Comparison of ENCODE assay signal across 9 mouse cellular contexts in genomic region chr9:65519807-65520504, GRCm38 (mm10). TPM values are rescaled to one million over a fixed set of nuclear protein-coding genes. Genes with fewer than 3 reads are reported as not detected.
A peak's percentile ranks its signal among the peaks of the same experiment; 100 is the strongest.
DNase-seq lines count a peak whose midpoint lies in the region; ATAC-seq lines count a peak whose summit lies in the region.
"Had no signal": no experiment of that assay in that cellular context is flagged by ENCODE, and none has a peak within 500 bp of the region (broad histone marks: within the 10 kb centered on the region; RNA-seq: fewer than 3 reads in every experiment).

Gene Ankdd1a (minus strand): TSS chr9:65520193.

- H3K9ac ChIP-seq in heart, embryonic 11.5 days (ENCODE audit: low read depth, low read length): peak within 1 kb of the TSS; percentile 28; the same call in 1 of the 2 replicates
- peak within 1 kb of the TSS; percentile 26; the same call in 1 of the 2 replicates for H3K9ac ChIP-seq in embryonic facial prominence, embryonic 11.5 days (replicated peaks; ENCODE audit: low read length)
- peak within 1 kb of the TSS; percentile 48; the same call in 1 of the 2 replicates for H3K9ac ChIP-seq in intestine, embryonic 16.5 days (ENCODE audit: low read depth, low read length)
- H3K9ac ChIP-seq in stomach, embryonic 16.5 days (ENCODE audit: low read length): peak within 1 kb of the TSS; percentile 26

- ATAC-seq in heart, embryonic 11.5 days (replicated peaks; ENCODE audit: insufficient number of reproducible peaks, low FRiP score, low TSS enrichment): no peak
- ATAC-seq in embryonic facial prominence, embryonic 11.5 days (replicated peaks; ENCODE audit: insufficient number of reproducible peaks, low FRiP score, low TSS enrichment, low read depth): peak; percentile 53
- ATAC-seq in intestine, embryonic 16.5 days: no peak
- 0 out of 2 replicates have a peak, but pooled peaks have one; percentile 41 for ATAC-seq in stomach, embryonic 16.5 days (ENCODE audit: insufficient read depth, low FRiP score)

- intact Hi-C loops in heart, postnatal 25 days (cut with DNase I): loop anchor here (5.0 kb wide), 1 partner anchor 142 kb away; no protein-coding TSS in a partner anchor

- peaks cover 4% of the 10 kb centered on the region; the same call in 1 of the 2 replicates for H3K4me1 ChIP-seq in heart, embryonic 11.5 days (ENCODE audit: control insufficient read depth, insufficient read depth, low read length)
- no peaks in the 10 kb centered on the region for H3K4me1 ChIP-seq in embryonic facial prominence, embryonic 11.5 days (ENCODE audit: control insufficient read depth, insufficient read depth, low read length)
- peaks cover 10% of the 10 kb centered on the region; the same call in 1 of the 2 replicates for H3K4me1 ChIP-seq in intestine, embryonic 16.5 days (ENCODE audit: control insufficient read depth, insufficient read depth, low read length)
- peaks cover 10% of the 10 kb centered on the region for H3K4me1 ChIP-seq in stomach, embryonic 16.5 days (ENCODE audit: control insufficient read depth, insufficient read depth, low read length)

- no peak within 1 kb of the TSS for H3K27ac ChIP-seq in heart, embryonic 11.5 days (ENCODE audit: low read depth, low read length)
- H3K27ac ChIP-seq in embryonic facial prominence, embryonic 11.5 days (replicated peaks; ENCODE audit: low read depth, low read length): no peak within 1 kb of the TSS
- H3K27ac ChIP-seq in intestine, embryonic 16.5 days (ENCODE audit: low read length): no peak within 1 kb of the TSS
- H3K27ac ChIP-seq in stomach, embryonic 16.5 days (ENCODE audit: low read length): no peak within 1 kb of the TSS

- H3K4me2 ChIP-seq in heart, embryonic 11.5 days: peak within 1 kb of the TSS; percentile 63
- peak within 1 kb of the TSS; percentile 42 for H3K4me2 ChIP-seq in embryonic facial prominence, embryonic 11.5 days (ENCODE audit: low read depth, low read length)
- H3K4me2 ChIP-seq in intestine, embryonic 16.5 days (ENCODE audit: low read depth, low read length): peak within 1 kb of the TSS; percentile 43
- peak within 1 kb of the TSS; percentile 46 for H3K4me2 ChIP-seq in stomach, embryonic 16.5 days (ENCODE audit: low read depth, low read length)

- H3K36me3 ChIP-seq in heart, embryonic 11.5 days (ENCODE audit: control insufficient read depth, insufficient read depth, low read length): no peaks in the 10 kb centered on the region
- H3K36me3 ChIP-seq in embryonic facial prominence, embryonic 11.5 days (replicated peaks; ENCODE audit: control insufficient read depth, insufficient read depth, low read depth, low read length): no peaks in the 10 kb centered on the region
- no peaks in the 10 kb centered on the region for H3K36me3 ChIP-seq in intestine, embryonic 16.5 days (ENCODE audit: control insufficient read depth, insufficient read depth, low read length)
- H3K36me3 ChIP-seq in stomach, embryonic 16.5 days (ENCODE audit: control insufficient read depth, insufficient read depth, low read length): no peaks in the 10 kb centered on the region

- H3K9me3 ChIP-seq in heart, embryonic 11.5 days (replicated peaks; ENCODE audit: control insufficient read depth, low read length): no peaks in the 10 kb centered on the region
- no peaks in the 10 kb centered on the region for H3K9me3 ChIP-seq in embryonic facial prominence, embryonic 11.5 days (replicated peaks; ENCODE audit: control insufficient read depth, low read length)
- no peaks in the 10 kb centered on the region for H3K9me3 ChIP-seq in intestine, embryonic 16.5 days (ENCODE audit: control insufficient read depth, low read length)
- no peaks in the 10 kb centered on the region for H3K9me3 ChIP-seq in stomach, embryonic 16.5 days (replicated peaks; ENCODE audit: control insufficient read depth, low read length)

- peak within 1 kb of the TSS; percentile 25 for H3K4me3 ChIP-seq in heart, embryonic 11.5 days (ENCODE audit: low read depth, low read length)
- H3K4me3 ChIP-seq in embryonic facial prominence, embryonic 11.5 days (ENCODE audit: low read depth, low read length): peak within 1 kb of the TSS; percentile 20
- H3K4me3 ChIP-seq in intestine, embryonic 16.5 days (ENCODE audit: low read length): peak within 1 kb of the TSS; percentile 29
- H3K4me3 ChIP-seq in stomach, embryonic 16.5 days (replicated peaks; ENCODE audit: low read length): peak within 1 kb of the TSS; percentile 29

- DNase-seq in heart, postnatal 25 days (ENCODE audit: low spot score): no peak
- peak; percentile 40 for DNase-seq in Muller cell, postnatal 12 days (ENCODE audit: inconsistent ontology term)
- peak; percentile 46 for DNase-seq in embryonic facial prominence, embryonic 11.5 days (ENCODE audit: low spot score)
- DNase-seq in mesoderm, embryonic 11.5 days (ENCODE audit: low read depth, low spot score): peak; percentile 40
- no peak for DNase-seq in thymus, postnatal 36 days

- 10% methylated on average over 25 of the region's 25 CpGs for WGBS in heart, embryonic 11.5 days (ENCODE audit: insufficient replicate concordance)
- WGBS in embryonic facial prominence, embryonic 11.5 days: 7% methylated on average over 25 of the region's 25 CpGs
- 5% methylated on average over 22 of the region's 25 CpGs for WGBS in intestine, embryonic 16.5 days
- 8% methylated on average over 25 of the region's 25 CpGs for WGBS in stomach, embryonic 16.5 days

- no peaks in the 10 kb centered on the region for H3K27me3 ChIP-seq in heart, embryonic 11.5 days (ENCODE audit: control insufficient read depth, insufficient read depth, low read length)
- no peaks in the 10 kb centered on the region for H3K27me3 ChIP-seq in embryonic facial prominence, embryonic 11.5 days (ENCODE audit: control insufficient read depth, insufficient read depth, low read length)
- no peaks in the 10 kb centered on the region for H3K27me3 ChIP-seq in intestine, embryonic 16.5 days (replicated peaks; ENCODE audit: control insufficient read depth, insufficient read depth, low read length)
- H3K27me3 ChIP-seq in stomach, embryonic 16.5 days (ENCODE audit: control insufficient read depth, insufficient read depth, low read length): no peaks in the 10 kb centered on the region

RNA-seq across cellular contexts. Expression of gene Ankdd1a, which starts in this region (rescaled TPM):
- not detected in 2 replicates for polyA plus RNA-seq in heart, embryonic 11.5 days (2014; fragmentation: Nextera tagmentation; extraction: Ambion mirVana)
- total RNA-seq in heart, postnatal 25 days (2021): not detected
- polyA plus RNA-seq in embryonic facial prominence, embryonic 11.5 days (2014; fragmentation: Nextera tagmentation; extraction: Ambion mirVana): not detected in 2 replicates
- polyA plus RNA-seq in intestine, embryonic 16.5 days (2015; fragmentation: Nextera tagmentation; extraction: Ambion mirVana): not detected in 2 replicates
- polyA plus RNA-seq in stomach, embryonic 16.5 days (2015; fragmentation: Nextera tagmentation; extraction: Ambion mirVana): 0.19 and 0.65 TPM in 2 replicates
- total RNA-seq: hematopoietic stem cell, adult 5-6 weeks had no signal

Comparison
In these comparisons a context has a peak if more than half of its experiments do, and no peak if none do; other contexts are left out.
1. Peak in DNase-seq, ATAC-seq, H3K4me3 ChIP-seq, H3K9ac ChIP-seq and H3K4me2 ChIP-seq in embryonic facial prominence, embryonic 11.5 days; RNA of the gene not detected or under 1 TPM.
2. Peak in ATAC-seq, H3K4me3 ChIP-seq, H3K9ac ChIP-seq and H3K4me2 ChIP-seq in stomach, embryonic 16.5 days; RNA of the gene not detected or under 1 TPM.
3. DNase-seq: peak in Muller cell, postnatal 12 days (single experiment) and mesoderm, embryonic 11.5 days (single experiment); none in heart, postnatal 25 days (single experiment) and thymus, postnatal 36 days (0 of 2).
4. Peak in every context shown above with its lines, with median percentiles within 50 percentile points of each other: H3K4me2 ChIP-seq, H3K4me3 ChIP-seq and H3K9ac ChIP-seq.